Mouse (Mus musculus): ENCODE results near the gene Epm2a. TPM values are rescaled to one million over a fixed set of nuclear protein-coding genes. Genes with fewer than 3 reads are reported as not detected.
"Not testable (repeated sequence)": the region's sequence is repeated elsewhere in the genome, so short reads cannot be mapped to it uniquely, and the experiment has no call there.

Epm2a gene
- polyA plus RNA-seq, 1 experiment = 20.3 TPM

- no peak for TF ChIP-seq POLR2A (IDR thresholded peaks at IDR 0.05; ENCODE audit: extremely low read depth, insufficient read depth, low read length)
- TF ChIP-seq CTCF (IDR thresholded peaks at IDR 0.05; ENCODE audit: extremely low read depth, insufficient read depth, low read length) = no peak
- Histone ChIP-seq H3K4me1 (ENCODE audit: control insufficient read depth, insufficient read depth, low read length) (no peaks in the 10 kb centered on the region), H3K4me3 (ENCODE audit: insufficient read depth, low read length) (no peak overlapping the region), H3K27ac (ENCODE audit: insufficient read depth, low read length) (no peak overlapping the region)
Measured at GRCm38 (mm10) chr10:11323202-11323898, 19.9 kb upstream of the Epm2a start.

GRCm38 (mm10) chr10:11326526-11326925 lies 16.7 kb upstream of the Epm2a start:
- Histone ChIP-seq H3K27ac (ENCODE audit: insufficient read depth, low read length) (no peak overlapping the region), H3K4me1 (ENCODE audit: control insufficient read depth, insufficient read depth, low read length) (no peaks in the 10 kb centered on the region), H3K4me3 (ENCODE audit: insufficient read depth, low read length) (no peak overlapping the region)
- no peak for TF ChIP-seq POLR2A (IDR thresholded peaks at IDR 0.05; ENCODE audit: extremely low read depth, insufficient read depth, low read length)
- TF ChIP-seq CTCF (IDR thresholded peaks at IDR 0.05; ENCODE audit: extremely low read depth, insufficient read depth, low read length) = peak; percentile 25; the same call in 1 of the 2 replicates

DNA sequence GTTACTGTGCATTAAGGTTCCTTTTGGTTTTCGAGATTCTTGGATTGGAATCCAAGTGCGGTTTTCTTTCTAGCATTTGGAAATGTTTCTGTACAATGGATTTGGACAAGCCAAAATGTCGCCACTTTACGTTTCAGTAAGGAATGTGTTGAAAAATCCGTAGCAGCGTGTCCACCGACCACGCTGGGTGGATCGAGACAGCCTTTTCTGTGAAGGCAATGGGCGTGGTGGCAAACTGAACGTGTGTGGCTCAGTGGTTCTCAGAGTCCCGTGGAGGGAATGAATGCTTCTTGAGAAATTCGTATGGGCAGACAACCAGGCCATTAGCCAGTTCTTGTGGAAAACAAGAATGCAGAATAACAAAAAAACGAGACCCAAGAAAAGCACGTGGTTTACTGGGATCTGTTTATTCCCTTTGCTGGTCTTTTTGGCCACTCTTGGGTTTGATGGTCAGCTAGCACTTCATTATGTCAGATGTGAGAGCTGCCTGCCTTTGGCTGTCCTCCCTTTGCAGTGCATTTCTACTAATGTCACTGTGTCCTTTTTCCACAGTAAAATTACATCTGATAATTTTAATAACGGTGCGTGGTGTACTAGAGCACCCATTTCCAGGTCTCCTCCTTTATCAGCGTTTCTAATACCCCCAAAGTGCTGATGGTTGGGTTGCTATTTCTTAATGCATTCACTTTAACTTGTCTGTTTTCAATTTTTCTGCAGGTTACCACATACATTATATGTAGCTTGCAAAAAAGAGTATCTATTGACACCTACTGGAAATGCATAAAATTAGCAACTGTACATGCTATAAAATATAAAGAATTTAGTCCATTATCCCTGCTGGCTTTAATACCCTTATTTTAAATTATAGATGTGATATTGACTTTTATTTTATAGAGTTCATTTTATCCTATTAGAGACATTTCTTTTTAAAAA lies 1.6 kb downstream of the Epm2a start:
- TF ChIP-seq CTCF (IDR thresholded peaks at IDR 0.05; ENCODE audit: extremely low read depth, insufficient read depth, low read length) = no peak
- no peak overlapping the region for H3K27ac ChIP-seq (ENCODE audit: insufficient read depth, low read length)
- H3K4me1 ChIP-seq (ENCODE audit: control insufficient read depth, insufficient read depth, low read length) = peaks cover 3% of the 10 kb centered on the region
- peak overlapping the region; percentile 39; the same call in 1 of the 2 replicates for H3K4me3 ChIP-seq (ENCODE audit: insufficient read depth, low read length)

DNA sequence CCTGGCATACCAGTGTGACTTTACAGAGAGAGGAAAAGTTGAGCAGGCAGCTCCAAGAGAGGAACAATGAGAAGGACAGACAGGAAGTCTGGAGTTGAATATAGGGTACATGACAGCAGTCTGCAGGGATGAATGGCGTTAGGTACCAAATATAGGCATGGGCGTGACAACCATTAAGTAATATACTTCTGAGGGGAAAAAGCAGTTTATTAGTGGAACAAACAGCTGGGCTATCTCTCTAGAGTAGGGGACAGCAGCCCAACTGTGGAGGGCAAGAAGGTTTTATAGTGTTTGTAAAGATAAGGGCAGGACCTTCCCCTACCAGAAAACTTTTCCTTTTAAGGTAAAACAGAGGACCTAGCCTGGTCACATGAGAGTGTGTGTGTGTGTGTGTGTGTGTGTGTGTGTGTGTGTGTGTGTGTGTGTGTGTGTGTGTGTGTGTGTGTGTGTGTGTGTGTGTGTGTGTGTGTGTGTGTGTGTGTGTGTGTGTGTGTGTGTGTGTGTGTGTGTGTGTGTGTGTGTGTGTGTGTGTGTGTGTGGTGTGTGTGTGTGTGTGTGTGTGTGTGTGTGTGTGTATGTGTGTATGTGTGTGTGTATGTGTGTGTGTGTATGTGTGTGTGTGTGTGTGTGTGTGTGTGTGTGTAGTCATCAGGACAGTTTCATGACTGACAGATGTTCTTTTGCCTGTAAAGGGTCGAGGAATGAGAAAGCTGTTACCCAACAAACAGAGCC lies 7.2 kb downstream of the Epm2a start:
- not testable (repeated sequence) for H3K4me1 ChIP-seq (ENCODE audit: control insufficient read depth, insufficient read depth, low read length); H3K4me3 ChIP-seq (ENCODE audit: insufficient read depth, low read length); H3K27ac ChIP-seq (ENCODE audit: insufficient read depth, low read length)

GRCm38 (mm10) chr10:11354609-11355008 lies 11.4 kb downstream of the Epm2a start:
- no peaks in the 10 kb centered on the region for H3K4me1 ChIP-seq (ENCODE audit: control insufficient read depth, insufficient read depth, low read length)
- H3K4me3 ChIP-seq (ENCODE audit: insufficient read depth, low read length) = no peak overlapping the region
- no peak overlapping the region for H3K27ac ChIP-seq (ENCODE audit: insufficient read depth, low read length)
- TF ChIP-seq POLR2A (IDR thresholded peaks at IDR 0.05; ENCODE audit: extremely low read depth, insufficient read depth, low read length) = no peak
- no peak for TF ChIP-seq CTCF (IDR thresholded peaks at IDR 0.05; ENCODE audit: extremely low read depth, insufficient read depth, low read length)

DNA sequence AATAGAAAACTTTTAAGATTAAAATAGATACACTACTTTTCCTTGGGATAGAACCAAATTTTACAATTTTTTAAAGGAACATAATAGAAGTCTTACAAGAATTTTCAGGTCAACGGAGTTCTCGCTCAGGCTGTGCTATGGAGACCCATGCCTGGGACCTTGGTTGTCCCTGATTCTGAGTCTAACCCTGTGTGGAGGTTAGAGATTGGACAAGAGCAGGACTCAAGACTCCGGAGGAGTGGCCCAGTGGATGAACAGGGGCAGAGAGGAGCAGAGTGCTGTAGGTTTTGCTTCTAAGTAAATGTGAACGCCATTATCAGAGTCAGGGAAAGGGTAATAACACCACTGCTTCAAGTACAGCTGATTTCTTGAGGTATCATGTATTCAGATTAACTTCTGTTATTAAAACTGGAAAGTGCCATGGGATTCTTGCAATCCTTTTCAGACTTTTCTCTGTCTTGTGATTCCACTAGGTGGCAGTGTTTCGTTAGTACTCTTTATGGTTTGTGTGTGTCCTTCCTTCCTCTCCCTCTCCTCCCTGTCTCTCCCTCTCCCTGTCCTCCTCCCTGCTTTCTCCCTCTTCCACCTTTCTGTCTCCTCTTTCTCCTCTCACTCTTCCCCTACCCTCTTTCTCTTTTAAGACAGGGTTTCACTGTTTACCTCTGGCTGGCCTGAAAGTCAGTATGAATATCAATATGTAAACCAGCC lies 18.9 kb downstream of the Epm2a start:
- H3K27ac ChIP-seq (ENCODE audit: insufficient read depth, low read length) = no peak overlapping the region
- TF ChIP-seq POLR2A (IDR thresholded peaks at IDR 0.05; ENCODE audit: extremely low read depth, insufficient read depth, low read length) = no peak
- peak; percentile 34; the same call in 1 of the 2 replicates for TF ChIP-seq CTCF (IDR thresholded peaks at IDR 0.05; ENCODE audit: extremely low read depth, insufficient read depth, low read length)

DNA sequence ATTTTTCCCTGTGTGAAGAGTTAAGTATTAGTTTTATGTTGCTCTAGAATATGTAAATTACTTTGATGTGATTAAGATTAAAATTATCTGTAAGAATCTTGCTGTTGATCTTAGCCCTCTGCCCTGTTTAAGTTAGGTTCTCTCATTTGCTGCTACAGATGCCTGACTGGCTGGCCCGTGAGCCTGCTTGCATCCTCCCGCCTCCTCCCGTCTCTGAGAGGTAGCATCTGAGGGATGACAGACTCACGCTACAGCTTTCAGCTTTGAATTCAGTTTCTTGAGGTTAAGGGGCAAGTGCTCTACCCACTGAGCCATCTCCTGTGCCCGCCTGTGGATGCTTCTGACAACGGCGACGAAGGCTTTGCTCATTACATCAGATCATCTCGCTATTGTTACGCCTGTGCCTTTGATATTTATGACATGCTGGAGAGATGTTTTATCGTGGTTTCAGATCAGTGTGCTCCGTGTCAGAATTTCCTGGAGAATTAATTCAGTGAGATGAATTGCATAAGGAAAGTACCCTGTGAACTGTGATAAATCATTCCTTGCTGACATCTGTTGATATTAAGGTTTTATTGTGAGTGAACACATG lies 19.8 kb downstream of the Epm2a start:
- H3K27ac ChIP-seq (ENCODE audit: insufficient read depth, low read length) = no peak overlapping the region
- no peak for TF ChIP-seq POLR2A (IDR thresholded peaks at IDR 0.05; ENCODE audit: extremely low read depth, insufficient read depth, low read length)
- no peak for TF ChIP-seq CTCF (IDR thresholded peaks at IDR 0.05; ENCODE audit: extremely low read depth, insufficient read depth, low read length)
- no peaks in the 10 kb centered on the region for H3K4me1 ChIP-seq (ENCODE audit: control insufficient read depth, insufficient read depth, low read length)
- no peak overlapping the region for H3K4me3 ChIP-seq (ENCODE audit: insufficient read depth, low read length)

More for the DNA sequence above, 18.9 kb downstream of the Epm2a start:
- Histone ChIP-seq H3K4me3 (ENCODE audit: insufficient read depth, low read length) (no peak overlapping the region), H3K4me1 (ENCODE audit: control insufficient read depth, insufficient read depth, low read length) (no peaks in the 10 kb centered on the region)

GRCm38 (mm10) chr10:11381302-11381701 lies 38.1 kb downstream of the Epm2a start:
- TF ChIP-seq CTCF (IDR thresholded peaks at IDR 0.05; ENCODE audit: extremely low read depth, insufficient read depth, low read length) (no peak), POLR2A (IDR thresholded peaks at IDR 0.05; ENCODE audit: extremely low read depth, insufficient read depth, low read length) (no peak)
- no peak overlapping the region for H3K27ac ChIP-seq (ENCODE audit: insufficient read depth, low read length)
- no peaks in the 10 kb centered on the region; the same call in 1 of the 2 replicates for H3K4me1 ChIP-seq (ENCODE audit: control insufficient read depth, insufficient read depth, low read length)
- no peak overlapping the region for H3K4me3 ChIP-seq (ENCODE audit: insufficient read depth, low read length)

- no peaks in the 10 kb centered on the region for H3K4me1 ChIP-seq (ENCODE audit: control insufficient read depth, insufficient read depth, low read length)
- H3K27ac ChIP-seq (ENCODE audit: insufficient read depth, low read length) = no peak overlapping the region
- TF ChIP-seq POLR2A (IDR thresholded peaks at IDR 0.05; ENCODE audit: extremely low read depth, insufficient read depth, low read length) = no peak
- no peak for TF ChIP-seq CTCF (IDR thresholded peaks at IDR 0.05; ENCODE audit: extremely low read depth, insufficient read depth, low read length)
- no peak overlapping the region for H3K4me3 ChIP-seq (ENCODE audit: insufficient read depth, low read length)
Measured at GRCm38 (mm10) chr10:11410926-11411325, 67.7 kb downstream of the Epm2a start.

Data from cortical plate, adult 2 months (tissue).